Mouse (Mus musculus) kidney, embryonic 16.5 days (tissue): Measurements from ENCODE around the gene Gm12216. TPM values are rescaled to one million over a fixed set of nuclear protein-coding genes. Genes with fewer than 3 reads are reported as not detected.
A peak's percentile ranks its signal among the peaks of the same experiment; 100 is the strongest.
"Not testable (repeated sequence)": the region's sequence is repeated elsewhere in the genome, so short reads cannot be mapped to it uniquely, and the experiment has no call there.

Experiments used
- ATAC-seq: fragments of 200-750 bp; cut with Nextera tagmentation; 2 replicates; pipeline ENCODE4 v1.8.0; 2017; ENCODE audit warnings: moderate TSS enrichment; ENCODE audit not compliant: low FRiP score, low TSS enrichment
- H3K27ac ChIP-seq: fragments of 300-500 bp; sonication (generic); 2 replicates; pipeline ENCODE4 v1.5.1; 2014; ENCODE audit warnings: low read length
- H3K27me3 ChIP-seq: fragments of 300-500 bp; sonication (generic); 2 replicates; pipeline ENCODE4 v1.6.1; 2014; ENCODE audit warnings: low read length, control low read depth, mixed read lengths; ENCODE audit not compliant: insufficient read depth
- H3K36me3 ChIP-seq: fragments of 300-500 bp; sonication (generic); 2 replicates; pipeline ENCODE4 v1.6.1; 2014; ENCODE audit warnings: low read length, control low read depth, mixed read lengths; ENCODE audit not compliant: insufficient read depth
- H3K4me1 ChIP-seq: fragments of 300-500 bp; sonication (generic); 2 replicates; pipeline ENCODE4 v1.6.1; 2014; ENCODE audit warnings: low read length, control low read depth, mixed read lengths; ENCODE audit not compliant: insufficient read depth
- H3K4me2 ChIP-seq: fragments of 300-500 bp; sonication (generic); replicated peaks from 2 replicates; pipeline ENCODE4 v1.6.1; 2014; ENCODE audit warnings: low read depth, low read length
- H3K4me3 ChIP-seq: fragments of 300-500 bp; sonication (generic); 2 replicates; pipeline ENCODE4 v1.5.1; 2014; ENCODE audit warnings: mild to moderate bottlenecking, low read length
- H3K9ac ChIP-seq: fragments of 300-500 bp; sonication (generic); replicated peaks from 2 replicates; pipeline ENCODE4 v1.6.1; 2014; ENCODE audit warnings: low read length
- H3K9me3 ChIP-seq: fragments of 300-500 bp; sonication (generic); 2 replicates; pipeline ENCODE4 v1.6.1; 2016; ENCODE audit warnings: low read length, control low read depth
- WGBS: fragments of 180-500 bp; shearing (Covaris S2); extraction: QIAGEN DNeasy Blood & Tissue Kit; methylation state at CpG from one replicate; pipeline ENCODE4 v1.1.7; 2014; 5-methylcytosine and 5-hydroxymethylcytosine counted together
- polyA plus RNA-seq: library from polyadenylated mRNA; unstranded; fragments of >200 nt; fragmentation: Nextera tagmentation; extraction: Ambion mirVana; gene quantifications from 2 replicates; pipeline ENCODE4 v1.2.1, GENCODE M21; 2015

Gm12216 gene
- polyA plus RNA-seq, 1 experiment from 2014 or later: 1.1 TPM

GRCm38 (mm10) chr11:53893451-53893850, 34.4 kb upstream of the Gm12216 start:
- H3K4me3 ChIP-seq: no peak overlapping the region
- no peaks in the 10 kb centered on the region for H3K36me3 ChIP-seq
- peak overlapping the region; percentile 80; the same call in 1 of the 2 replicates for H3K27ac ChIP-seq
- 79% methylated on average over 2 of the region's 2 CpGs for WGBS
- no peak overlapping the region for H3K9ac ChIP-seq
- no peak for ATAC-seq
- no peak overlapping the region for H3K4me2 ChIP-seq
- no peaks in the 10 kb centered on the region for H3K27me3 ChIP-seq
- H3K4me1 ChIP-seq: peaks cover 32% of the 10 kb centered on the region
- no peaks in the 10 kb centered on the region for H3K9me3 ChIP-seq

- no peaks in the 10 kb centered on the region for H3K36me3 ChIP-seq
- 31% methylated on average over 9 of the region's 9 CpGs for WGBS
- H3K4me1 ChIP-seq: peaks cover 36% of the 10 kb centered on the region
- peak overlapping the region; percentile 29; the same call in 1 of the 2 replicates for H3K4me2 ChIP-seq
- no peak for ATAC-seq
- no peaks in the 10 kb centered on the region for H3K27me3 ChIP-seq
- H3K9me3 ChIP-seq: no peaks in the 10 kb centered on the region
- H3K9ac ChIP-seq: no peak overlapping the region
- H3K27ac ChIP-seq: peak overlapping the region; percentile 80
- no peak overlapping the region for H3K4me3 ChIP-seq
These were observed 33.8 kb upstream of the Gm12216 start for GRCm38 (mm10) chr11:53892716-53893416.

- ATAC-seq: peak; percentile 98
- 5% methylated on average over 56 of the region's 63 CpGs for WGBS
- no peaks in the 10 kb centered on the region for H3K36me3 ChIP-seq
- H3K27me3 ChIP-seq: no peaks in the 10 kb centered on the region
- H3K4me2 ChIP-seq: peak within 1 kb of the TSS; percentile 89
- no peaks in the 10 kb centered on the region for H3K9me3 ChIP-seq
- H3K4me3 ChIP-seq: peak within 1 kb of the TSS; percentile 55
- H3K4me1 ChIP-seq: peaks cover 36% of the 10 kb centered on the region
- peak within 1 kb of the TSS; percentile 89 for H3K27ac ChIP-seq
- H3K9ac ChIP-seq: peak within 1 kb of the TSS; percentile 71
These were observed 32.7 kb upstream of the Gm12216 start, which contains the start of gene Slc22a5 for GRCm38 (mm10) chr11:53891505-53892451. Gene Slc22a5 (minus strand): TSS chr11:53891660.

GRCm38 (mm10) chr11:53890906-53891504, 31.9 kb upstream of the Gm12216 start:
- H3K36me3 ChIP-seq: no peaks in the 10 kb centered on the region
- H3K27me3 ChIP-seq: no peaks in the 10 kb centered on the region
- peak overlapping the region; percentile 55 for H3K4me3 ChIP-seq
- H3K4me1 ChIP-seq: peaks cover 36% of the 10 kb centered on the region
- H3K9me3 ChIP-seq: no peaks in the 10 kb centered on the region
- 1% methylated on average over 33 of the region's 33 CpGs for WGBS
- H3K27ac ChIP-seq: 0 out of 2 replicates have a peak overlapping the region, but pooled peaks have one; percentile 41
- peak overlapping the region; percentile 89 for H3K4me2 ChIP-seq
- 0 out of 2 replicates have a peak, but pooled peaks have one; percentile 7 for ATAC-seq
- peak overlapping the region; percentile 71 for H3K9ac ChIP-seq

- WGBS: 79% methylated on average over 2 of the region's 2 CpGs
- H3K9ac ChIP-seq: 0 out of 2 replicates have a peak overlapping the region, but pooled peaks have one; percentile 71
- ATAC-seq: no peak
- H3K4me2 ChIP-seq: peak overlapping the region; percentile 89
- no peaks in the 10 kb centered on the region for H3K9me3 ChIP-seq
- H3K27me3 ChIP-seq: no peaks in the 10 kb centered on the region
- peak overlapping the region; percentile 55 for H3K4me3 ChIP-seq
- peaks cover 36% of the 10 kb centered on the region for H3K4me1 ChIP-seq
- H3K36me3 ChIP-seq: no peaks in the 10 kb centered on the region
- H3K27ac ChIP-seq: no peak overlapping the region
These were observed 31.2 kb upstream of the Gm12216 start for GRCm38 (mm10) chr11:53890225-53890624.

- WGBS: 48% methylated on average over 4 of the region's 4 CpGs
- H3K36me3 ChIP-seq: 0 out of 2 replicates have a peak, but pooled peaks cover 4% of the 10 kb centered on the region
- H3K27me3 ChIP-seq: no peaks in the 10 kb centered on the region
- no peaks in the 10 kb centered on the region for H3K9me3 ChIP-seq
- peak overlapping the region; percentile 3; the same call in 1 of the 2 replicates for H3K4me2 ChIP-seq
- no peak for ATAC-seq
- H3K4me3 ChIP-seq: no peak overlapping the region
- peaks cover 36% of the 10 kb centered on the region for H3K4me1 ChIP-seq
- H3K27ac ChIP-seq: peak overlapping the region; percentile 58
- no peak overlapping the region for H3K9ac ChIP-seq
These were observed 30.1 kb upstream of the Gm12216 start for GRCm38 (mm10) chr11:53889091-53889645.

- no peaks in the 10 kb centered on the region for H3K27me3 ChIP-seq
- peaks cover 35% of the 10 kb centered on the region for H3K4me1 ChIP-seq
- H3K36me3 ChIP-seq: 0 out of 2 replicates have a peak, but pooled peaks cover 4% of the 10 kb centered on the region
- H3K9me3 ChIP-seq: no peaks in the 10 kb centered on the region
- H3K4me3 ChIP-seq: no peak overlapping the region
- 0 out of 2 replicates have a peak overlapping the region, but pooled peaks have one; percentile 4 for H3K9ac ChIP-seq
- WGBS: 72% methylated on average over 4 of the region's 4 CpGs
- ATAC-seq: no peak
- 0 out of 2 replicates have a peak overlapping the region, but pooled peaks have one; percentile 32 for H3K27ac ChIP-seq
- no peak overlapping the region; the same call in 1 of the 2 replicates for H3K4me2 ChIP-seq
These were observed 29.2 kb upstream of the Gm12216 start for GRCm38 (mm10) chr11:53888242-53888641.

GRCm38 (mm10) chr11:53883287-53883686, 24.2 kb upstream of the Gm12216 start:
- H3K9me3 ChIP-seq: no peaks in the 10 kb centered on the region
- 0 out of 2 replicates have a peak, but pooled peaks cover 4% of the 10 kb centered on the region for H3K36me3 ChIP-seq
- H3K27ac ChIP-seq: no peak overlapping the region
- H3K9ac ChIP-seq: no peak overlapping the region
- no peak for ATAC-seq
- 89% methylated on average over 2 of the region's 2 CpGs for WGBS
- H3K4me2 ChIP-seq: no peak overlapping the region
- H3K4me3 ChIP-seq: no peak overlapping the region
- no peaks in the 10 kb centered on the region for H3K27me3 ChIP-seq
- peaks cover 2% of the 10 kb centered on the region for H3K4me1 ChIP-seq

- not testable (repeated sequence) for H3K27ac ChIP-seq, ATAC-seq, H3K27me3 ChIP-seq, H3K4me2 ChIP-seq, H3K4me1 ChIP-seq, H3K9me3 ChIP-seq, H3K36me3 ChIP-seq, H3K9ac ChIP-seq, H3K4me3 ChIP-seq
- WGBS: 90% methylated on average over 5 of the region's 5 CpGs
These were observed 19.0 kb upstream of the Gm12216 start for GRCm38 (mm10) chr11:53878096-53878495.
